Mouse (Mus musculus): ENCODE results near the gene Vps52. TPM values are rescaled to one million over a fixed set of nuclear protein-coding genes. Genes with fewer than 3 reads are reported as not detected.
A peak's percentile ranks its signal among the peaks of the same experiment; 100 is the strongest.

Vps52 gene
- polyA plus RNA-seq, 1 experiment, result 142 TPM

- H3K4me1 ChIP-seq (replicated peaks; ENCODE audit: control insufficient read depth, insufficient read depth, low read length), result peaks cover 13% of the 10 kb centered on the region
- peak overlapping the region; percentile 75 for H3K27ac ChIP-seq (ENCODE audit: control insufficient read depth, insufficient read depth, low read length)
- WGBS, result under 1% methylated on average over 36 of the region's 36 CpGs
- H3K4me3 ChIP-seq (ENCODE audit: control insufficient read depth, insufficient read depth, low read length), result peak overlapping the region; percentile 92
- peak; percentile 90 for DNase-seq
- TF ChIP-seq POLR2A (IDR thresholded peaks at IDR 0.05; ENCODE audit: control insufficient read depth, extremely low read depth, insufficient read depth, low read length, poor library complexity) (no peak), CTCF (IDR thresholded peaks at IDR 0.05; ENCODE audit: borderline replicate concordance, control insufficient read depth, extremely low read depth, insufficient read depth, low read length, poor library complexity) (peak; percentile 93)
- H3K36me3 ChIP-seq (ENCODE audit: control insufficient read depth, insufficient read depth, low read length), result no peaks in the 10 kb centered on the region
- no peaks in the 10 kb centered on the region for H3K27me3 ChIP-seq (ENCODE audit: control insufficient read depth, insufficient read depth, low read length)
These were observed 35.1 kb upstream of the Vps52 start for GRCm38 (mm10) chr17:33920282-33921097.

- no peak for TF ChIP-seq POLR2A (IDR thresholded peaks at IDR 0.05; ENCODE audit: control insufficient read depth, extremely low read depth, insufficient read depth, low read length, poor library complexity)
- TF ChIP-seq CTCF (IDR thresholded peaks at IDR 0.05; ENCODE audit: borderline replicate concordance, control insufficient read depth, extremely low read depth, insufficient read depth, low read length, poor library complexity), result no peak
- WGBS, result 77% methylated on average over 7 of the region's 7 CpGs
- no peak overlapping the region for H3K4me3 ChIP-seq (ENCODE audit: control insufficient read depth, insufficient read depth, low read length)
- no peaks in the 10 kb centered on the region for H3K36me3 ChIP-seq (ENCODE audit: control insufficient read depth, insufficient read depth, low read length)
- no peak for DNase-seq
- peaks cover 13% of the 10 kb centered on the region for H3K4me1 ChIP-seq (replicated peaks; ENCODE audit: control insufficient read depth, insufficient read depth, low read length)
- no peaks in the 10 kb centered on the region for H3K27me3 ChIP-seq (ENCODE audit: control insufficient read depth, insufficient read depth, low read length)
- no peak overlapping the region for H3K27ac ChIP-seq (ENCODE audit: control insufficient read depth, insufficient read depth, low read length)
These were observed 34.3 kb upstream of the Vps52 start for GRCm38 (mm10) chr17:33921361-33921760.

DNA sequence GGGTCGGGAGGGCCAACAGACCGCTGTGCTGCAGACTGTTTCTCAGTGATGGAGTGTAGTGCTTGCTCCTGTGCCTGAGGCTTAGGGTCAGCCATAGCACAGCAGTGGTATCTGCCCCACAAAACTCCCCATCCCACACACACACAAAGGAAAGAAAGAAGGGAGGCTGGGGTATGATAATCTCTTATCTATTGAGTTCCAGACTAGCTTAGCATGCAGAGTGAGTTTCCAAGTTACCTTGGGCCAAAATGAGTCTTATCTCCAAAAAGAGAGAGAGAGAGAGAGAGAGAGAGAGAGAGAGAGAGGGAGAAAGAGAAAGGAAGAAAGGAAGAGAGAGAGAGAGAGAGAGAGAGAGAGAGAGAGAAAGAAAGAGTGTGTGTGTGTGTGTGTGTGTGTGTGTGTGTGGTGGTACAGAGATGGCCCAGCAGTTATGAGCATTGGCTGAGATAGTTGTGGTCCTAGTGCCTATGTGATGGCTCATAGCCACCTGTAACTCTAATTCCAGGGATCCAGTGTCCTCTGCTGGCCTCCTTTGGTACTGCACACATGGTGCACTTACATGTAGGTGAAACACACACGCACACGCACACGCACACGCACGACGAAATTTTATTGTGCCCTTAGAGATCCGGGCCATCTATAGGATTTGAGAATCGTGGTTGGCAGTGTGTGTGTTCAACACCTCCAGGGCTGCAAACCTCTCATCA lies 30.9 kb upstream of the Vps52 start:
- TF ChIP-seq POLR2A (IDR thresholded peaks at IDR 0.05; ENCODE audit: control insufficient read depth, extremely low read depth, insufficient read depth, low read length, poor library complexity) (no peak), CTCF (IDR thresholded peaks at IDR 0.05; ENCODE audit: borderline replicate concordance, control insufficient read depth, extremely low read depth, insufficient read depth, low read length, poor library complexity) (no peak)
- WGBS, result 95% methylated on average over 10 of the region's 10 CpGs
- peaks cover 8% of the 10 kb centered on the region for H3K4me1 ChIP-seq (replicated peaks; ENCODE audit: control insufficient read depth, insufficient read depth, low read length)
- no peaks in the 10 kb centered on the region for H3K27me3 ChIP-seq (ENCODE audit: control insufficient read depth, insufficient read depth, low read length)
- H3K36me3 ChIP-seq (ENCODE audit: control insufficient read depth, insufficient read depth, low read length), result no peaks in the 10 kb centered on the region
- peak; percentile 50 for DNase-seq
- H3K4me3 ChIP-seq (ENCODE audit: control insufficient read depth, insufficient read depth, low read length), result no peak overlapping the region
- no peak overlapping the region for H3K27ac ChIP-seq (ENCODE audit: control insufficient read depth, insufficient read depth, low read length)

- no peaks in the 10 kb centered on the region for H3K36me3 ChIP-seq (ENCODE audit: control insufficient read depth, insufficient read depth, low read length)
- 97% methylated on average over 21 of the region's 21 CpGs for WGBS
- no peak overlapping the region for H3K27ac ChIP-seq (ENCODE audit: control insufficient read depth, insufficient read depth, low read length)
- TF ChIP-seq CTCF (IDR thresholded peaks at IDR 0.05; ENCODE audit: borderline replicate concordance, control insufficient read depth, extremely low read depth, insufficient read depth, low read length, poor library complexity) (no peak), POLR2A (IDR thresholded peaks at IDR 0.05; ENCODE audit: control insufficient read depth, extremely low read depth, insufficient read depth, low read length, poor library complexity) (no peak)
- no peaks in the 10 kb centered on the region for H3K27me3 ChIP-seq (ENCODE audit: control insufficient read depth, insufficient read depth, low read length)
- DNase-seq, result no peak
- no peak overlapping the region for H3K4me3 ChIP-seq (ENCODE audit: control insufficient read depth, insufficient read depth, low read length)
- peaks cover 9% of the 10 kb centered on the region for H3K4me1 ChIP-seq (replicated peaks; ENCODE audit: control insufficient read depth, insufficient read depth, low read length)
These were observed 30.1 kb upstream of the Vps52 start for GRCm38 (mm10) chr17:33925406-33926116.

GRCm38 (mm10) chr17:33926207-33926932 lies 29.2 kb upstream of the Vps52 start:
- TF ChIP-seq CTCF (IDR thresholded peaks at IDR 0.05; ENCODE audit: borderline replicate concordance, control insufficient read depth, extremely low read depth, insufficient read depth, low read length, poor library complexity) (no peak), POLR2A (IDR thresholded peaks at IDR 0.05; ENCODE audit: control insufficient read depth, extremely low read depth, insufficient read depth, low read length, poor library complexity) (no peak)
- Histone ChIP-seq H3K36me3 (ENCODE audit: control insufficient read depth, insufficient read depth, low read length) (no peaks in the 10 kb centered on the region), H3K4me1 (replicated peaks; ENCODE audit: control insufficient read depth, insufficient read depth, low read length) (peaks cover 15% of the 10 kb centered on the region), H3K4me3 (ENCODE audit: control insufficient read depth, insufficient read depth, low read length) (no peak overlapping the region), H3K27me3 (ENCODE audit: control insufficient read depth, insufficient read depth, low read length) (no peaks in the 10 kb centered on the region), H3K27ac (ENCODE audit: control insufficient read depth, insufficient read depth, low read length) (no peak overlapping the region)
- WGBS, result 93% methylated on average over 17 of the region's 17 CpGs
- DNase-seq, result no peak
